Mouse (Mus musculus) liver, embryonic 15.5 days (tissue): Measurements from ENCODE around the gene Gm44503. TPM values are rescaled to one million over a fixed set of nuclear protein-coding genes. Genes with fewer than 3 reads are reported as not detected.

Experiments used
- ATAC-seq: fragments of 200-750 bp; cut with Nextera tagmentation; 2 replicates; pipeline ENCODE4 v1.8.0; 2017; ENCODE audit warnings: moderate number of reproducible peaks, mild to moderate bottlenecking, moderate library complexity; ENCODE audit not compliant: insufficient read depth
- H3K27ac ChIP-seq: fragments of 300-500 bp; sonication (generic); replicated peaks from 2 replicates; pipeline ENCODE4 v1.5.1; 2015; ENCODE audit warnings: mild to moderate bottlenecking, inconsistent platforms
- H3K27me3 ChIP-seq: fragments of 300-500 bp; sonication (generic); 2 replicates; pipeline ENCODE4 v1.6.1; 2015; ENCODE audit warnings: mild to moderate bottlenecking, inconsistent platforms
- H3K36me3 ChIP-seq: fragments of 300-500 bp; sonication (generic); replicated peaks from 2 replicates; pipeline ENCODE4 v1.6.1; 2015; ENCODE audit warnings: moderate library complexity, mild to moderate bottlenecking, inconsistent platforms
- H3K4me1 ChIP-seq: fragments of 300-500 bp; sonication (generic); replicated peaks from 2 replicates; pipeline ENCODE4 v1.6.1; 2015; ENCODE audit warnings: inconsistent platforms
- H3K4me2 ChIP-seq: fragments of 300-500 bp; sonication (generic); 2 replicates; pipeline ENCODE4 v1.6.1; 2015; ENCODE audit warnings: moderate library complexity, mild to moderate bottlenecking, inconsistent platforms
- H3K4me3 ChIP-seq: fragments of 300-500 bp; sonication (generic); replicated peaks from 2 replicates; pipeline ENCODE4 v1.5.1; 2015; ENCODE audit warnings: mild to moderate bottlenecking, inconsistent platforms
- H3K9ac ChIP-seq: fragments of 300-500 bp; sonication (generic); 2 replicates; pipeline ENCODE4 v1.6.1; 2015; ENCODE audit warnings: moderate library complexity, mild to moderate bottlenecking, inconsistent platforms
- H3K9me3 ChIP-seq: fragments of 300-500 bp; sonication (generic); replicated peaks from 2 replicates; pipeline ENCODE4 v1.6.1; 2016; ENCODE audit warnings: inconsistent platforms
- WGBS: fragments of 180-500 bp; shearing (Covaris S2); methylation state at CpG from one replicate; pipeline ENCODE4 v1.1.7; 2015; ENCODE audit warnings: mixed read lengths; ENCODE audit not compliant: insufficient replicate concordance; 5-methylcytosine and 5-hydroxymethylcytosine counted together
- polyA plus RNA-seq: library from polyadenylated mRNA; unstranded; fragments of >200 nt; fragmentation: Nextera tagmentation; extraction: Ambion mirVana; gene quantifications from 2 replicates; pipeline ENCODE4 v1.2.1, GENCODE M21; 2015

Gene Gm44503
- polyA plus RNA-seq, 1 experiment from 2014 or later, result not detected

DNA sequence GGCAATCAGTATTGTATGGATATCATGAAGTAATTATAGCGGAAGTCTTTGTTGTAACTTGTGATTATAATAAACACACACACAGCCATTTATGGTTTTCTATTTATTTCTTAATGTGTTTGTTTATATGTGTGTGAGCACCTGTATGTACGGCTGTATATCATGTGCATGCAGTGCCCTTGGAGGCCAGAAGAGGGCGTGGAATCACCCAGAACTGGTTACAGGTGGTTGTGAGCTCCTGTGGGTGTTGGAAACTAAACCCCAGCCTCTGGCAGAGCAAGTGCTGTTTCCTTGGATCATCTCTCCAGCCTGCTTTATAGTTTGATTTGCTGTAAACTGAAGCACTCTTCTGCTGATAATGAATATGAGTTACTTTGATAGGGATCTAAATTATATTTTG lies 15.2 kb upstream of the Gm44503 start:
- ATAC-seq, result no peak

DNA sequence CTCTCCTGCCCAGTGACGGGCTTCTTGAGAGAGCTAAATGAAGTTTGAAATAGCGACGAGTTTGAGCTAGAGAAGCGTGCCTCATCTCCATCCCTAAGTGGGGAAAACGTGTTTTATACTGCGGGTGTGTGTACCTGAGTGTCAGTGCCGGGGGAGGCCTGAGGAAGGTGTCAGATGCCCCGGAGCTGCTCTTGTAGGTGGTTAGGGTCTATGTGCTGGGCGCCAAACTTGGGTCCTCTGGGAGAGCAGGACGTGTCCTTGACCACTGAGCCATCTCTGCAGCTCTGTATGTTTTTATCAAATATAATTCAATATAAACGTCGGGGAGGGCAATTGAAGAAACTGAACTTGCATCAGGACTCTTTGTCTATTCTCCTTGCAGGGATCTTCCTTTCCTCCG lies 14.4 kb upstream of the Gm44503 start:
- Histone ChIP-seq H3K36me3 (no peaks in the 10 kb centered on the region), H3K4me2 (no peak overlapping the region), H3K9ac (no peak overlapping the region), H3K4me3 (no peak overlapping the region), H3K4me1 (no peaks in the 10 kb centered on the region), H3K27me3 (no peaks in the 10 kb centered on the region), H3K9me3 (no peaks in the 10 kb centered on the region), H3K27ac (no peak overlapping the region)
- no peak for ATAC-seq
- WGBS, result 76% methylated on average over 13 of the region's 13 CpGs

More for the DNA sequence above, 15.2 kb upstream of the Gm44503 start:
- Histone ChIP-seq H3K4me2 (no peak overlapping the region), H3K9ac (no peak overlapping the region), H3K9me3 (no peaks in the 10 kb centered on the region), H3K27me3 (no peaks in the 10 kb centered on the region), H3K36me3 (no peaks in the 10 kb centered on the region), H3K4me1 (no peaks in the 10 kb centered on the region), H3K27ac (no peak overlapping the region), H3K4me3 (no peak overlapping the region)
- WGBS, result 51% methylated on average over 3 of the region's 3 CpGs

DNA sequence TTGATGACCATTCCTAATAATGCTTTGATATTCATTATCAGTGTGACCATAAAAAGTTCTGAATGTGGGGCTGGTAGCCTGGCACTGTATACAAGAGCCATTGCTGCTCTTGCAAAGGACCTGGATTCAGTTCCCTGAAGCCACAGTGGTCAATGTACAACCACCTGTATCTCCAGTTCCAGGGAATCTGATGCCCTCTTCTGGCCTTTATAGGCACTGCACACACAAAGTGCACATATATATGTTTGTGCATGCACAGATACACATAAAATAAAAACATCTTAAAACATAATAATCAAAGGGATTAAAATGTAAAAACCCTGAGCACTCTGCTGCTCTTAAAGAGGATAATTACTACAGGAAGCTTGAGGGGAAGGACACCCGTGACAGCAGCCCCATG lies 11.6 kb upstream of the Gm44503 start:
- no peaks in the 10 kb centered on the region for H3K36me3 ChIP-seq
- 59% methylated on average over 1 of the region's 1 CpGs for WGBS
- no peak overlapping the region for H3K27ac ChIP-seq
- H3K9me3 ChIP-seq, result no peaks in the 10 kb centered on the region
- H3K4me3 ChIP-seq, result no peak overlapping the region
- H3K4me2 ChIP-seq, result no peak overlapping the region
- no peak overlapping the region for H3K9ac ChIP-seq
- H3K27me3 ChIP-seq, result peaks cover 8% of the 10 kb centered on the region; the same call in 1 of the 2 replicates
- no peaks in the 10 kb centered on the region for H3K4me1 ChIP-seq
- ATAC-seq, result no peak

GRCm38 (mm10) chr9:72949572-72949971 lies 9.1 kb upstream of the Gm44503 start:
- ATAC-seq, result no peak

DNA sequence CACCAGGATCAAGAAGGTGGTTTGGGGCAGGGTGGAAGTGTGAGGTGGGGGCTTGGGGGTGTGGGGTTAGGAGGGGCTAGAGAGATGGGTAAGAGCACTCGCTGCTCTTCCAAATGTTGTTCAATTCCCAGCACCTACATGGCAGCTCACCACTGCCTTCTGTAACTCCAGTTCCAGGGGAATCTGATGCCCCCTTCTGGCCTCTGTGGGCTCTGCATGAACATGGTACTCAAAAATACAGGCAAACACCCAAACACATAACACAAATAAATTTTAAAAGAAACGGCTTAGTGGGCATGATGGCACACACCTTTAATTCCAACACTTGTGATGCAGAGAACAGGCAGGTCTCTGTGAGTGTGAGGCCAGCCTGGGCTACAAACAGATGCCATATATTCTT lies 3.9 kb upstream of the Gm44503 start:
- no peak overlapping the region for H3K9ac ChIP-seq
- no peak overlapping the region for H3K4me2 ChIP-seq
- peaks cover 14% of the 10 kb centered on the region for H3K4me1 ChIP-seq
- no peaks in the 10 kb centered on the region for H3K36me3 ChIP-seq
- no peak for ATAC-seq
- H3K27me3 ChIP-seq, result peaks cover 8% of the 10 kb centered on the region; the same call in 1 of the 2 replicates
- no peaks in the 10 kb centered on the region for H3K9me3 ChIP-seq
- no peak overlapping the region for H3K27ac ChIP-seq
- no peak overlapping the region for H3K4me3 ChIP-seq
- WGBS, result 45% methylated on average over 2 of the region's 2 CpGs

More at GRCm38 (mm10) chr9:72949572-72949971, 9.1 kb upstream of the Gm44503 start:
- no peak overlapping the region for H3K4me2 ChIP-seq
- H3K4me1 ChIP-seq, result no peaks in the 10 kb centered on the region
- H3K27me3 ChIP-seq, result peaks cover 8% of the 10 kb centered on the region; the same call in 1 of the 2 replicates
- WGBS, result 53% methylated on average over 7 of the region's 7 CpGs
- H3K27ac ChIP-seq, result no peak overlapping the region
- H3K36me3 ChIP-seq, result no peaks in the 10 kb centered on the region
- no peak overlapping the region for H3K4me3 ChIP-seq
- H3K9me3 ChIP-seq, result no peaks in the 10 kb centered on the region
- no peak overlapping the region for H3K9ac ChIP-seq

DNA sequence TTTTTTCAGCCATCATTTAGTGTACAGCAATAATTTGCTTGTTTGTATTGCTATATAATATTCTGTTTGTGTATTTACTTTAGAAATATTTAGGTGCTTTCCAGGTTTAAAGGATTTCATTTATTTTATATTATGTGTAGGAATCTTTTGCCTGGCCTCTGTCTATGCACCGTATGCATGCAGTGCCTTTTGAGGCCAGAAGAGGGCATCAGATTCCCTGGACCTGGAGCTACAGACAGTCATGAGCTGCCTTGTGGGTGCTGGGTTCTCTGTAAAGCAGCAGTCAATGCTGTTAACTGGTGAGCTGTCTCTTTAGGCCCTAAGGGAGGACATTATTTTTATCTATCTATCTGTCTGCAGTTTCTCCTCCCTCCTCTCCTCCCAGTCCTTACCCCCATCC lies 3.1 kb upstream of the Gm44503 start:
- ATAC-seq, result no peak
- Histone ChIP-seq H3K36me3 (no peaks in the 10 kb centered on the region), H3K9ac (no peak overlapping the region), H3K27me3 (peaks cover 8% of the 10 kb centered on the region; the same call in 1 of the 2 replicates), H3K4me1 (peaks cover 14% of the 10 kb centered on the region), H3K4me2 (no peak overlapping the region), H3K27ac (no peak overlapping the region), H3K4me3 (no peak overlapping the region), H3K9me3 (no peaks in the 10 kb centered on the region)
- WGBS, result 12% methylated on average over 1 of the region's 1 CpGs

GRCm38 (mm10) chr9:72961346-72961745 lies 2.7 kb downstream of the Gm44503 start:
- WGBS, result 58% methylated on average over 8 of the region's 8 CpGs
- no peak for ATAC-seq
- H3K4me2 ChIP-seq, result no peak overlapping the region

DNA sequence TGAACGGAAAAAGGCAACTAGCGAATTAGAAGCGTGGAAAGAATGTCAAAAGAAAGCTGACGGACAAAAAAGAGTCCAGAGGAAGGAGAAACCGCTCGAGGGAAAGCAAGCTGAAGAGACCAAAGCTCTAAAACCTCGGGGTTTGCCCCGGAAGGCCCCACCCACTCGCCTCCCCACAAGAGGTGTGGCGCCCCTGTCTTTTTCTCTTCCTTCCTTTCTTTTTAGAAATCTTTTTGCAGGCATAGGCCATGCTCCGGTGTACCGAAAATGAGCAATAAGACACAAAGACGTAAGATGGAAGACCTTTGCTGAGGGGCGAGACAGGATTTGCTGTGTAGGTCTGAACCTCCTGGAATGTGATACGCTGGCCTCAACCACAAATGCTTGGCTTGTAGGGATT lies 3.3 kb downstream of the Gm44503 start:
- H3K36me3 ChIP-seq, result no peaks in the 10 kb centered on the region
- no peak overlapping the region for H3K27ac ChIP-seq
- H3K9me3 ChIP-seq, result no peaks in the 10 kb centered on the region
- no peak overlapping the region for H3K4me3 ChIP-seq
- 43% methylated on average over 15 of the region's 15 CpGs for WGBS
- peaks cover 16% of the 10 kb centered on the region for H3K4me1 ChIP-seq
- H3K9ac ChIP-seq, result no peak overlapping the region
- no peaks in the 10 kb centered on the region for H3K27me3 ChIP-seq
- no peak for ATAC-seq
- no peak overlapping the region for H3K4me2 ChIP-seq

More at GRCm38 (mm10) chr9:72961346-72961745, 2.7 kb downstream of the Gm44503 start:
- no peaks in the 10 kb centered on the region for H3K36me3 ChIP-seq
- no peaks in the 10 kb centered on the region for H3K27me3 ChIP-seq
- no peaks in the 10 kb centered on the region for H3K9me3 ChIP-seq
- H3K4me1 ChIP-seq, result peaks cover 16% of the 10 kb centered on the region
- H3K27ac ChIP-seq, result no peak overlapping the region
- H3K9ac ChIP-seq, result no peak overlapping the region
- no peak overlapping the region for H3K4me3 ChIP-seq

- ATAC-seq, result peak; percentile 37
- H3K36me3 ChIP-seq, result no peaks in the 10 kb centered on the region
- no peak overlapping the region for H3K9ac ChIP-seq
- peak overlapping the region; percentile 35; the same call in 1 of the 2 replicates for H3K4me2 ChIP-seq
- WGBS, result 18% methylated on average over 11 of the region's 11 CpGs
- no peaks in the 10 kb centered on the region for H3K27me3 ChIP-seq
- 0 out of 2 replicates have a peak, but pooled peaks cover 3% of the 10 kb centered on the region for H3K4me1 ChIP-seq
- no peak overlapping the region for H3K4me3 ChIP-seq
- H3K9me3 ChIP-seq, result no peaks in the 10 kb centered on the region
- no peak overlapping the region for H3K27ac ChIP-seq
Observed at GRCm38 (mm10) chr9:72968349-72969061, 9.9 kb downstream of the Gm44503 start.

DNA sequence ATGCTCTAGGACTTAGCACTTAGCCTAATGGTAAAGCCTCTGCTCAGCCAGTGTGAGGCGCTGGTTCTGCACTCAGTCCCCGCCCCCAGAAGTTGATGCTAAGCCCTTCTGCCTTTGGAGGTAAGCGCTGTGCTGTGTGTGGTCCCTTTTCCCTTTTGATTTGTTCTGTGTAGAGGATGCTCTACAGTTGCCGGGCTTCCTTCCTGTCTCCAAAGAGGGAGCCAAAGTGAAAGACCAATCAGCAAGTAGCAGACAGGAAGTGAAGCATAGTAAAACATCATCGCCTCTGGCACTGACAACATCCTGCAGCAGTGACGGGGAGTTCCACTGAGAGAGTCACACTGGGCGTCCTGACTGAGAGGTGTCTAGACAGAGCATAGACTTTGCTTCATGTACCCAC lies 11.2 kb downstream of the Gm44503 start:
- no peaks in the 10 kb centered on the region for H3K9me3 ChIP-seq
- no peak overlapping the region for H3K27ac ChIP-seq
- WGBS, result 46% methylated on average over 7 of the region's 7 CpGs

GRCm38 (mm10) chr9:72972435-72972834 lies 13.8 kb downstream of the Gm44503 start:
- WGBS, result 69% methylated on average over 5 of the region's 5 CpGs
- no peak overlapping the region for H3K27ac ChIP-seq
- no peak for ATAC-seq
- H3K4me2 ChIP-seq, result no peak overlapping the region
- no peak overlapping the region for H3K9ac ChIP-seq
- H3K4me1 ChIP-seq, result 0 out of 2 replicates have a peak, but pooled peaks cover 3% of the 10 kb centered on the region
- H3K4me3 ChIP-seq, result no peak overlapping the region
- no peaks in the 10 kb centered on the region for H3K9me3 ChIP-seq
- no peaks in the 10 kb centered on the region for H3K36me3 ChIP-seq
- no peaks in the 10 kb centered on the region for H3K27me3 ChIP-seq

More for the DNA sequence above, 11.2 kb downstream of the Gm44503 start:
- H3K4me3 ChIP-seq, result no peak overlapping the region
- 0 out of 2 replicates have a peak, but pooled peaks cover 3% of the 10 kb centered on the region for H3K4me1 ChIP-seq
- ATAC-seq, result no peak
- no peaks in the 10 kb centered on the region for H3K36me3 ChIP-seq
- H3K4me2 ChIP-seq, result no peak overlapping the region
- H3K27me3 ChIP-seq, result no peaks in the 10 kb centered on the region
- no peak overlapping the region for H3K9ac ChIP-seq

GRCm38 (mm10) chr9:72972984-72973383 lies 14.3 kb downstream of the Gm44503 start:
- no peak overlapping the region for H3K4me2 ChIP-seq
- H3K9ac ChIP-seq, result no peak overlapping the region
- no peaks in the 10 kb centered on the region for H3K27me3 ChIP-seq
- no peak for ATAC-seq
- 0 out of 2 replicates have a peak, but pooled peaks cover 3% of the 10 kb centered on the region for H3K4me1 ChIP-seq
- H3K27ac ChIP-seq, result no peak overlapping the region
- no peak overlapping the region for H3K4me3 ChIP-seq
- no peaks in the 10 kb centered on the region for H3K36me3 ChIP-seq
- H3K9me3 ChIP-seq, result no peaks in the 10 kb centered on the region
